Comparison of ENCODE assay signal across 7 mouse cellular contexts in the genomic region with DNA sequence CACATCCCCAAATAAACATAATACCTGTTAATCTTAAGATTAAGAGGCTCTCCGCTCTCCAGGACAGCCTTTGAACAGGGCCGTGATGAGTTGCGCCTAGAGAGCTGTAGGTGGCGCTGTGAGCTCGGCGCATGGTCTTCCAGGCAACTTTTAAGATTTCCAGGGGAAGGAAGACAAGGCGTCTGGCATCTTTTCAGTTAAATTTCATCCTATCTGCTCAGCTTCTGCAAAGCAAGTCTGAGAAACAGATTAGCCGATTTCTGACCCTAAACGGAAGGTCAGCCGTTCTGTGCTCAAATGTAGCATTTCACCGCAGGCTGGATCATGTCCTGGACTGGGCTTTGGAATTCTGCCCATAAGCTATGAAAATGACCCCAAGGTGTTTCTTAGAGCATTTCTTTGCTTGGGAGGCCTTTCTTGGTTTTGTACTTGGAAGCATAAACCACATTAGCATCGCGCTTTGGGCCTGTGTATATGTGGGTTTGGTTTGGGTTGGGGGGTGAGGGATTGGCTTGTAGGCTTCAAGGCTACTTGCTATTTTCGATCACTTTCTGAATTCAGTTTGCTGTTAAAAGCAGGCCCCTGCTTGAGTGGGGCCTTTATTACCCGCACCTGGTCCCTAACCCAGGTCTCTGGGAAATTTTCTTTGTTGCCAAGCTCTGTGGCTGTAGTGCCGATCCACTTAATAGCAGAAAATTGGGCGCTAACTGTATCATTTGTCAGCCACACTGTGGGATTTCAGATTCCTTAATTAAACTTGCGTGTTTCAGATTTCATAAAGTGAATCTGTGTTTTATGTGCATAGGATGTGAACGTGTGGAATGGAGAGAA.
DNase-seq lines count a peak whose midpoint lies in the region; ATAC-seq and TF ChIP-seq lines count a peak whose summit lies in the region.

No protein-coding gene starts in this region.

- no peaks in the 10 kb centered on the region for H3K27me3 ChIP-seq in forebrain, postnatal 0 days (ENCODE audit: insufficient read depth, low read length)
- H3K27me3 ChIP-seq in hindbrain, postnatal 0 days (ENCODE audit: insufficient read depth, low read length), result no peaks in the 10 kb centered on the region
- no peaks in the 10 kb centered on the region for H3K27me3 ChIP-seq in small intestine, adult 2 months (ENCODE audit: control insufficient read depth, insufficient read depth, low read length)

- no peak for TF ChIP-seq POLR2A in small intestine, adult 2 months (IDR thresholded peaks at IDR 0.05; ENCODE audit: low read depth, low read length)

- H3K9me3 ChIP-seq in forebrain, postnatal 0 days (ENCODE audit: low read length), result no peaks in the 10 kb centered on the region
- H3K9me3 ChIP-seq in hindbrain, postnatal 0 days (ENCODE audit: low read length), result no peaks in the 10 kb centered on the region

- WGBS in forebrain, postnatal 0 days, result 33% methylated on average over 19 of the region's 19 CpGs
- 35% methylated on average over 19 of the region's 19 CpGs for WGBS in hindbrain, postnatal 0 days
- WGBS in small intestine, adult 2 months, result 50% methylated on average over 19 of the region's 19 CpGs

- no peak overlapping the region for H3K27ac ChIP-seq in forebrain, postnatal 0 days (ENCODE audit: low read depth, low read length)
- H3K27ac ChIP-seq in hindbrain, postnatal 0 days, result no peak overlapping the region
- no peak overlapping the region for H3K27ac ChIP-seq in small intestine, adult 2 months (ENCODE audit: insufficient read depth, low read depth, low read length)

- no peaks in the 10 kb centered on the region for H3K4me1 ChIP-seq in forebrain, postnatal 0 days (ENCODE audit: insufficient read depth)
- no peaks in the 10 kb centered on the region for H3K4me1 ChIP-seq in hindbrain, postnatal 0 days (ENCODE audit: insufficient read depth, low read length)
- H3K4me1 ChIP-seq in small intestine, adult 2 months (ENCODE audit: control insufficient read depth, insufficient read depth, insufficient read length, low read length), result no peaks in the 10 kb centered on the region

- ATAC-seq in forebrain, postnatal 0 days, result peak; percentile 89
- peak; percentile 85 for ATAC-seq in hindbrain, postnatal 0 days

- peak; percentile 94 for TF ChIP-seq CTCF in forebrain, postnatal 0 days (IDR thresholded peaks at IDR 0.05; ENCODE audit: low read depth)
- peak; percentile 94 for TF ChIP-seq CTCF in hindbrain, postnatal 0 days (IDR thresholded peaks at IDR 0.05; ENCODE audit: low read depth)
- peak; percentile 80 for TF ChIP-seq CTCF in small intestine, adult 2 months (IDR thresholded peaks at IDR 0.05; ENCODE audit: extremely low read depth, insufficient read length, insufficient replicate concordance, low read depth, low read length)

- peak overlapping the region; percentile 25 for H3K4me2 ChIP-seq in forebrain, postnatal 0 days (ENCODE audit: low read depth)
- peak overlapping the region; percentile 37 for H3K4me2 ChIP-seq in hindbrain, postnatal 0 days (ENCODE audit: low read depth, low read length)

- no peak overlapping the region for H3K9ac ChIP-seq in forebrain, postnatal 0 days
- no peak overlapping the region for H3K9ac ChIP-seq in hindbrain, postnatal 0 days (replicated peaks; ENCODE audit: low read length)

- peak; percentile 24 for DNase-seq in WW6 (ENCODE audit: low read depth, low spot score)
- peak; percentile 33 to 48 for DNase-seq in cerebellum, adult 18-20 months
- peak; percentile 90 for DNase-seq in forebrain, postnatal 0 days
- DNase-seq in hindbrain, postnatal 0 days (ENCODE audit: low spot score), result peak; percentile 90
- peak; percentile 51 to 70 for DNase-seq in left cerebral cortex, adult 18-20 months (ENCODE audit: low spot score in 2 of 2)
- peak; percentile 69 for DNase-seq in mesoderm, embryonic 11.5 days (ENCODE audit: low read depth, low spot score)

- no peaks in the 10 kb centered on the region for H3K36me3 ChIP-seq in forebrain, postnatal 0 days (ENCODE audit: insufficient read depth)
- no peaks in the 10 kb centered on the region for H3K36me3 ChIP-seq in hindbrain, postnatal 0 days (ENCODE audit: insufficient read depth, low read length)
- no peaks in the 10 kb centered on the region for H3K36me3 ChIP-seq in small intestine, adult 2 months (ENCODE audit: control insufficient read depth, insufficient read depth, low read length)

- no peak overlapping the region for H3K4me3 ChIP-seq in forebrain, postnatal 0 days (ENCODE audit: low read depth, low read length)
- no peak overlapping the region for H3K4me3 ChIP-seq in hindbrain, postnatal 0 days (ENCODE audit: low read length)
- H3K4me3 ChIP-seq in small intestine, adult 2 months (ENCODE audit: low read depth, low read length), result no peak overlapping the region

Comparison
In these comparisons a context has a peak if more than half of its experiments do, and no peak if none do; other contexts are left out.
1. DNase-seq: peak in every context shown above with its lines; median percentile 90 in forebrain, postnatal 0 days; 90 in hindbrain, postnatal 0 days; 69 in mesoderm, embryonic 11.5 days; 60 in left cerebral cortex, adult 18-20 months; 40 in cerebellum, adult 18-20 months; 24 in WW6.